Mouse (Mus musculus) gastrocnemius, postnatal 25 days (tissue): ENCODE measurements around the gene Vmn2r108. TPM values are rescaled to one million over a fixed set of nuclear protein-coding genes. Genes with fewer than 3 reads are reported as not detected.
"Not testable (repeated sequence)": the region's sequence is repeated elsewhere in the genome, so short reads cannot be mapped to it uniquely, and the experiment has no call there.

Experiments used
- DNase-seq: peaks from one replicate; pipeline ENCODE4 v3.0.0; 2022
- long read RNA-seq, 2 experiments: library from polyadenylated mRNA; stranded (forward); transcript quantifications; one replicate each; pipeline ENCODE4 v2.0.0; 2021
- total RNA-seq, 2 experiments: library from RNA; stranded (reverse); gene quantifications; 1 replicate in 1 of 2; 2 replicates in 1 of 2; pipeline ENCODE4 v1.2.3; 2021

The Vmn2r108 gene
- total RNA-seq: not detected
- long read RNA-seq, experiment 1: 0 reads
- long read RNA-seq, experiment 2: 0 reads

- no peak for DNase-seq
Measured at GRCm38 (mm10) chr17:20481231-20481630, at the start of gene Vmn2r108. Vmn2r108 (minus strand) TSS chr17:20481331.

GRCm38 (mm10) chr17:20508247-20508646 lies 27.1 kb upstream of the Vmn2r108 start:
- DNase-seq: not testable (repeated sequence)

- no peak for DNase-seq
Measured at GRCm38 (mm10) chr17:20497858-20498257, 16.7 kb upstream of the Vmn2r108 start, which contains the start of gene Vmn1r225. Vmn1r225 (plus strand) TSS chr17:20498158.

- DNase-seq: no peak
Measured at GRCm38 (mm10) chr17:20473311-20473710, 7.8 kb downstream of the Vmn2r108 start.

GRCm38 (mm10) chr17:20439263-20439662 lies 41.9 kb downstream of the Vmn2r108 start:
- DNase-seq: no peak

GRCm38 (mm10) chr17:20413846-20414245 lies 67.3 kb downstream of the Vmn2r108 start, which contains the start of gene Vmn1r224:
Vmn1r224 (plus strand) TSS chr17:20414146.
- DNase-seq: no peak

Other genes starting within 250 kb of the Vmn2r108 start
- gene Vmn2r105, start 246.3 kb downstream of the Vmn2r108 start, total RNA-seq: not detected
- not detected for gene Vmn2r106, start 195.8 kb downstream of the Vmn2r108 start, total RNA-seq
- not detected for gene Vmn2r107, start 136.1 kb downstream of the Vmn2r108 start, total RNA-seq
- not detected for gene Vmn1r224, start 67.2 kb downstream of the Vmn2r108 start, total RNA-seq
- gene Vmn1r225, start 16.8 kb upstream of the Vmn2r108 start, total RNA-seq: not detected
- gene Vmn2r109, start 83.4 kb upstream of the Vmn2r108 start, total RNA-seq: not detected
- gene Vmn2r110, start 115.1 kb upstream of the Vmn2r108 start, total RNA-seq: not detected
- not detected for gene Fpr-rs3, start 143.5 kb upstream of the Vmn2r108 start, total RNA-seq
- gene Vmn1r226, start 201.5 kb upstream of the Vmn2r108 start, total RNA-seq: not detected
- not detected for gene Vmn1r227, start 248.5 kb upstream of the Vmn2r108 start, total RNA-seq